Mouse (Mus musculus): ENCODE results near the gene Fitm1.

- TF ChIP-seq MAFK (IDR thresholded peaks at IDR 0.05; ENCODE audit: borderline replicate concordance, low read depth, low read length) (no peak), EP300 (IDR thresholded peaks at IDR 0.05; ENCODE audit: low read depth in 1 of 2, low read length in 2 of 2) (no peak), E2F4 (IDR thresholded peaks at IDR 0.05; ENCODE audit: borderline replicate concordance, low read depth, low read length) (no peak), CTCF (IDR thresholded peaks at IDR 0.05 in 2 of 3, conservative IDR thresholded peaks at IDR 0.05 in 1 of 3; ENCODE audit: control insufficient read depth in 1 of 3, insufficient read depth in 1 of 3, low read depth in 2 of 3, low read length in 3 of 3, poor library complexity in 1 of 3, severe bottlenecking in 1 of 3) (peak in 2 of 3 experiments; percentile 36 to 41; a peak in 4 of 6 replicates), MXI1 (IDR thresholded peaks at IDR 0.05; ENCODE audit: low read depth, low read length) (no peak), POLR2A (IDR thresholded peaks at IDR 0.05; ENCODE audit: control insufficient read depth in 1 of 2, insufficient read depth in 1 of 2, low read depth in 1 of 2, low read length in 2 of 2, poor library complexity in 1 of 2) (no peak)
Measured at GRCm38 (mm10) chr14:55565748-55566147, 9.7 kb upstream of the Fitm1 start.

Measured in MEL (cell line).